Mouse (Mus musculus): ENCODE results near the gene Mrpl10. TPM values are rescaled to one million over a fixed set of nuclear protein-coding genes. Genes with fewer than 3 reads are reported as not detected.

Mrpl10 gene
- 25.7 and 31.4 TPM in 2 replicates for polyA plus RNA-seq (2012; rRNA removed)

GRCm38 (mm10) chr11:97041022-97041899, at the start of gene Mrpl10, which contains the start of gene Lrrc46:
Gene Mrpl10, plus strand, starts transcription at chr11:97041560.
Gene Lrrc46, minus strand, starts transcription at chr11:97041407.

GRCm38 (mm10) chr11:97013121-97013670, 28.2 kb upstream of the Mrpl10 start, which contains the start of gene Sp6:
Gene Sp6, plus strand, starts transcription at chr11:97013394.

GRCm38 (mm10) chr11:97029686-97030417, 11.5 kb upstream of the Mrpl10 start, which contains the start of gene Scrn2:
Gene Scrn2, plus strand, starts transcription at chr11:97029938.

GRCm38 (mm10) chr11:97050216-97050943, 9.0 kb downstream of the Mrpl10 start, which contains the start of gene Osbpl7:
Gene Osbpl7, plus strand, starts transcription at chr11:97050628.

Other genes with a start within 250 kb of the Mrpl10 start
- gene Nfe2l1, start 211.6 kb upstream of the Mrpl10 start, polyA plus RNA-seq (2012; rRNA removed): 14.4 and 16.3 TPM in 2 replicates
- 9.9 and 10.1 TPM in 2 replicates for gene Copz2, start 191.7 kb upstream of the Mrpl10 start, polyA plus RNA-seq (2012; rRNA removed)
- 19.3 and 21.0 TPM in 2 replicates for gene Cdk5rap3, start 125.1 kb upstream of the Mrpl10 start, polyA plus RNA-seq (2012; rRNA removed)
- gene Prr15l, start 113.5 kb upstream of the Mrpl10 start, polyA plus RNA-seq (2012; rRNA removed): 1.9 and 2.2 TPM in 2 replicates
- 314 and 383 TPM in 2 replicates for gene Pnpo, start 97.6 kb upstream of the Mrpl10 start, polyA plus RNA-seq (2012; rRNA removed)
- 6.3 and 8.3 TPM in 2 replicates for gene Sp2, start 58.6 kb upstream of the Mrpl10 start, polyA plus RNA-seq (2012; rRNA removed)
- 0.03 and 0.08 TPM in 2 replicates for gene Sp6, start 28.2 kb upstream of the Mrpl10 start, polyA plus RNA-seq (2012; rRNA removed)
- gene Scrn2, start 11.6 kb upstream of the Mrpl10 start, polyA plus RNA-seq (2012; rRNA removed): 5.3 and 5.8 TPM in 2 replicates
- gene Lrrc46, start 153 bp upstream of the Mrpl10 start, polyA plus RNA-seq (2012; rRNA removed): 0.24 and 0.27 TPM in 2 replicates
- gene Osbpl7, start 9.1 kb downstream of the Mrpl10 start, polyA plus RNA-seq (2012; rRNA removed): 2.5 and 3.3 TPM in 2 replicates
- gene Tbx21, start 73.8 kb downstream of the Mrpl10 start, polyA plus RNA-seq (2012; rRNA removed): 0.02 and 0.03 TPM in 2 replicates
- gene Tbkbp1, start 109.9 kb downstream of the Mrpl10 start, polyA plus RNA-seq (2012; rRNA removed): 2.3 and 2.6 TPM in 2 replicates
- gene Kpnb1, start 146.3 kb downstream of the Mrpl10 start, polyA plus RNA-seq (2012; rRNA removed): 69.9 and 71.9 TPM in 2 replicates
- gene Npepps, start 239.1 kb downstream of the Mrpl10 start, polyA plus RNA-seq (2012; rRNA removed): 8.2 and 9.3 TPM in 2 replicates

Data from liver, embryonic 14 days (tissue).